Mouse (Mus musculus) adrenal gland, adult 8-10 months (tissue): Measurements from ENCODE around the gene Olfr487. TPM values are rescaled to one million over a fixed set of nuclear protein-coding genes. Genes with fewer than 3 reads are reported as not detected.
"Not testable (repeated sequence)": the region's sequence is repeated elsewhere in the genome, so short reads cannot be mapped to it uniquely, and the experiment has no call there.

ENCODE experiments used
- DNase-seq: peaks from one replicate; pipeline ENCODE4 v3.0.0; 2022
- total RNA-seq, 4 experiments: library from RNA; stranded (reverse); gene quantifications; 2 replicates each; pipeline ENCODE4 v1.2.4; 2022

The Olfr487 gene
- not detected for total RNA-seq

GRCm38 (mm10) chr7:108214536-108214935, at the start of gene Olfr487:
TSS of gene Olfr487 (minus strand) at chr7:108214636.
- DNase-seq: not testable (repeated sequence)

- DNase-seq: no peak
Observed at GRCm38 (mm10) chr7:108258247-108258646, 43.8 kb upstream of the Olfr487 start, which contains the start of gene Olfr488. TSS of gene Olfr488 (minus strand) at chr7:108258347.

DNA sequence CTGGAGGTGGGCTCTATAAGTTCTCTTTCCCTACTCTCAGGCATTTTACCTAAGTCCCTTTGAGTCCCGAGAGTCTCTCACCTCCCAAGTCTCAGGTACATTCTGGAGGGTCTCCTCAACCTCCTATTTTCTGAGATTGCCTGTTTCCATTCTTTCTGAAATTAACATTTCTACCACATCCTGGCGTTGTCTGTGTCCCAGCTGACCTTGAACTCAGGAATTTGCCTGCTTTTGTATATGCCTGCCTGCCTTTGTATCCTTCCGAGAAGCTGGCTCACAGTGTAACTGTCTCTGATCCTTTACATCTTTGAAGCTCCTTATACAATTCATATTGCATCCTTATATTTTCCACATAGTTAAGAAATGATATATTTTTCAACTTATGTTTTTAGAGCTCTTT, 19.1 kb upstream of the Olfr487 start:
- no peak for DNase-seq

DNA sequence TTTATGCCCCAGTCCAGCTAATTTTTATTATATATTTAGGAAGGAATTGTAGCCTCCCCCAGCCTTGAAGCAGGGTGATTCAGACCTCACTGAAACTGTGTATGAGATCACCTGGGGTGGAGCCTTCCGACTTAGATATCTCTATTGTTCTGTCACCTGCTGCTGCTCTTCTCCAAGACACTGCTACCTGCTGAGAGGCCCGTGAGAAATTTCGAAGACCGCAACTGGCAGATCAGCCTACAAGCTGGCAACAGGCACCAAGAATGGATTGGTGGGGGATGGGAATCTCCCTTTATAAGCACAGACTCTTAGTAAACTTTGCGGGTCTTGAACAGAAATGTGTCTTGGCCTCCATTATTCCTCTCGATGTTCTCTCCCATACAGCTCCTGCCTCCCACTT, 17.5 kb downstream of the Olfr487 start:
- no peak for DNase-seq

DNA sequence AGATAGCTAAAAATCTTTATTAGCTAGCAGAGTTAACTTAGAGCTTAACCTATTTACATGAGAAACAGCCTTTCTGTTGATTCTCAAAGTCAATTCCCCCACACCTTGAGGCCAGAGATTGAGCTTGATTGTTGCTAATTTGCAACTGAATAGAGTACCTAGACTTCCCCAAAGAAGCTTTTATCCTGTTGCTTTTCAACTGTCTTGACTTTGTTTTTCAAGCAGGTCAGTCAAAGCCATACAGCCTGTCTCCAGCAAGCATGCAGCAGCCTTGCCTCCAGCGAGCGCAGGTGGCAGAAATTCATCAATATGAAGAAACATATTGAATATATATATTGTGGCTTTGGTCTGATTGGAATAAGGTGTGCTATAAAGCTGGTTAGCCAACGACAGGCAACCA, 18.1 kb downstream of the Olfr487 start:
- not testable (repeated sequence) for DNase-seq

- not testable (repeated sequence) for DNase-seq
Observed at GRCm38 (mm10) chr7:108192714-108193113, 21.7 kb downstream of the Olfr487 start.

DNA sequence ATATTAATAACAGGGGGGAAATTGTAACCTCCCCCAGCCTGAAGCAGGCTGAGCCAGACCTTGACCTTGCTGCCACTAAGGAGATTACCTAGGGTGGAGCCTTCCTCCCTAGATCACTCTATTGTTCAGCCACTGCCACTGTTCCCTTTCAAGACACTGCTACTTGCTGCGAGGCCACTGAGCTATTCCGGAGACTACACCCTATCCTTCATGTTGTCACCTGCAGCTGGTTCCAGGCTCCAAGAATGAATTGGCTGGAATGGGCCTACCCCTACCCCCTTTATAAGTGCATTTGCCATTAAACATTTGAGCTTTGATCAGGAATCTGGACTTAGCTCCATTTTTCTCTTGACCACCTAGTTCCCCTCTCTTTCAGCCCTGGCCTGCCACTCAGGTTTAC, 23.2 kb downstream of the Olfr487 start:
- DNase-seq: not testable (repeated sequence)

- not testable (repeated sequence) for DNase-seq
Observed at GRCm38 (mm10) chr7:108185237-108185636, 29.2 kb downstream of the Olfr487 start.

DNA sequence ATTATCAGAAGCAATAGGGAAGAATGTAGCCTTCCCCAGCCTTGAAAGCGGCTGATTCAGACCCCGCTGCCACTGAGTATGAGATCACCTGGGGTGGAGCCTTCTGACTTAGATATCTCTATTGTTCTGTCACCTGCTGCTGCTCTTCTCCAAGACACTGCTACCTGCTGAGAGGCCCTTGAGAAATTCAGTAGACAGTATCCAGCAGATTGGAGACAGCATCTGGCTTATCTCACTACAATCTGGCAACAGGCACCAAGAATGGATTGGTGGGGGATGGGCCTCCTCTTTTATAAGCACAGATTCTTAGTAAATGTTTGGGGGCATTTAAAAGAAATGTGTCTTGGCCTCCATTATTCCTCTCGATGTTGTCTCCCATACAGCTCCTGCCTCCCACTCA, 30.0 kb downstream of the Olfr487 start:
- DNase-seq: not testable (repeated sequence)

DNA sequence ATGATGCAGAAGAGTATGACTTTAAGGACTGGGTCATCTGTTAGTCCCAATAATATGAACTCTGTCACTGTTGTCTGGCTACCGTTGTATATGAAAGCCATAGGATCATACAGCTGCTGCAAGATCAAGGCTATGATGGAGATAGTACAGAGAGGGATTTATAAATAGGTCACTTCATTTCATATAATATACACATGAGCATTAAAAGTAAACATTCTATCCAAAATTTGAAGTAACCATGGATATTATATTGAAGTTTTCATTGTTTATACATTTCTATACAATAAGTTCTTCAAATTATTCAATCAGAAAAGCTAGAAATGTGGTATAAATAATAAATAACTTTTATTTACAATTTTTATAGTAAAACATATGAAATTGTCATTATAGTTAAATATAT, 41.8 kb downstream of the Olfr487 start, which contains the start of gene Olfr486:
TSS of gene Olfr486 (minus strand) at position 101 of the 400 bp plus-strand sequence.
- DNase-seq: not testable (repeated sequence)

- DNase-seq: no peak
Observed at GRCm38 (mm10) chr7:108159771-108160170, 54.7 kb downstream of the Olfr487 start, which contains the start of gene Olfr485. TSS of gene Olfr485 (minus strand) at chr7:108159871.

Other genes with a start within 250 kb of the Olfr487 start
- gene Olfr476, start 249.8 kb downstream of the Olfr487 start, total RNA-seq: not detected
- under 1 TPM in 1 of 4 experiments, not detected in 3; 0.12 TPM for gene Olfr477, start 227.9 kb downstream of the Olfr487 start, total RNA-seq
- gene Olfr478, start 180.6 kb downstream of the Olfr487 start, total RNA-seq: not detected
- gene Olfr479, start 163.9 kb downstream of the Olfr487 start, total RNA-seq: not detected
- not detected for gene Olfr480, start 147.3 kb downstream of the Olfr487 start, total RNA-seq
- not detected for gene Olfr481, start 134.8 kb downstream of the Olfr487 start, total RNA-seq
- gene Olfr482, start 117.0 kb downstream of the Olfr487 start, total RNA-seq: 1 to 10 TPM; 1.2 to 1.8 (median 1.7) TPM
- gene Olfr483, start 113.8 kb downstream of the Olfr487 start, total RNA-seq: not detected
- gene Olfr484, start 87.2 kb downstream of the Olfr487 start, total RNA-seq: not detected
- gene Olfr485, start 54.8 kb downstream of the Olfr487 start, total RNA-seq: not detected
- not detected for gene Olfr486, start 41.9 kb downstream of the Olfr487 start, total RNA-seq
- gene Olfr488, start 43.7 kb upstream of the Olfr487 start, total RNA-seq: not detected
- not detected for gene Olfr490, start 74.3 kb upstream of the Olfr487 start, total RNA-seq
- not detected for gene Olfr491, start 98.8 kb upstream of the Olfr487 start, total RNA-seq
- gene Olfr492, start 109.0 kb upstream of the Olfr487 start, total RNA-seq: not detected
- not detected for gene Olfr493, start 132.3 kb upstream of the Olfr487 start, total RNA-seq
- not detected for gene Olfr494, start 150.7 kb upstream of the Olfr487 start, total RNA-seq
- not detected for gene Olfr495, start 178.5 kb upstream of the Olfr487 start, total RNA-seq
- not detected for gene Olfr497, start 205.8 kb upstream of the Olfr487 start, total RNA-seq